Mouse (Mus musculus): ENCODE results near the gene Hsd17b14. TPM values are rescaled to one million over a fixed set of nuclear protein-coding genes. Genes with fewer than 3 reads are reported as not detected.

Hsd17b14 gene
- polyA plus RNA-seq, 1 experiment, result not detected

DNA sequence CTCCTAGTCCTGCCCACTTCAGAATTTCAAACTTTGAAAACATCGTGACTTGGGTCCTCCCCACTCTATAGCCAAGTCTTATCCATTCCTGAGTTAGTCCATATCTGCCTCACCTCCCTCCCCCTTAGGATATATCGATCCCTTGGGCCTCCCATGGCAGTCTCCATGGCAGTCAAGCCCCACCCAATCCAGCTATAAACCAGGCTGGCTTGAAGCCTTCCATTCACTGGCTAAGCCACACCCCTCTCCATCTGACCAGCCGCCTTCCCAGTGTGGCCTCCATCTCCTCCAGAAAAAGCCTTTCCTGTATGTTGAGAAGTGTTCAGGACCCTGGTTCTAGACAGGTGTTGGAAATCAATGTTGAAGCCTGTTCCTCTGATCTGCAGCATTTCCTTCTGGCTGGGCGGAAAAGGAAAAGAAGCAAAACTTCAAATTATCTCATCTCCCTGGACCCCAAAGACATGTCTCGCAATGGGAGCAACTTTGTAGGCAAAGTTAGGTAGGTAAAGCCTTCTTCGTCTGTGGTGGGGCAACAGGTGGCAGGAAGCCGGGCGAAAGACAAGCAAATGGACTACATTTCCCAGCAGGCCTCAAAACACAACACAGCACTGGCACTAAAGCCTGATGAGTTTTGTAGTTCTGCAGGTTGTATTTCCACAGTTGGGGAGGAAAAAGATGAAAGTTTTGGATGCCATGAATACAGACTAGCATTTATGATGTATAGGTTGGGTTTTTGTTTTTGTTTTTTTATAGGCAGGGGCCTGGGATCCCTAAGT, 35.2 kb upstream of the Hsd17b14 start:
- H3K27ac ChIP-seq (ENCODE audit: insufficient read depth, low read depth, low read length), result no peak overlapping the region
- no peak overlapping the region for H3K4me3 ChIP-seq (ENCODE audit: insufficient read depth, low read depth, low read length)
- TF ChIP-seq POLR2A (IDR thresholded peaks at IDR 0.05; ENCODE audit: insufficient read depth, low read depth, low read length) (no peak), CTCF (IDR thresholded peaks at IDR 0.05; ENCODE audit: insufficient read depth, low read depth, low read length) (no peak)
- H3K4me1 ChIP-seq (ENCODE audit: control insufficient read depth, insufficient read depth, low read length), result peaks cover 14% of the 10 kb centered on the region
- 79% methylated on average over 8 of the region's 8 CpGs for WGBS

DNA sequence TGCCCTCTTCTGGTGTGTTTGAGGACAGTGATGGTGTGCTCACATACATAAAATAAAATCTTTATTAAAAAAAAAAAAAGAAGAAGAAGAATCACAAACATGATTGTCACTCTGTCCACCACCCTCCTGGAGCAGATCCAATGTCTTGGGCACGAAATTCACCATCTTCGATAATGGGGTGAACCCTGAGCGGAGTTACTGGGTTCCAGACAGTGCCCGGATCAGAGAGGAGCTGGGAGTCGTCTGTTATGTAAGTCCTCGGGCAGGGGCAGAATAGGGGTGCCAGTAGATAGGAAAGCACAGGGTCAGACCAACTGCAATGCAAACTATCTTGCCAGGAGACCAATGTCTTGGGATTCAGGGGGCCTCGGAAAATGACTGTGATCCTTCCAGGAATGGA, 34.1 kb upstream of the Hsd17b14 start:
- Histone ChIP-seq H3K4me1 (ENCODE audit: control insufficient read depth, insufficient read depth, low read length) (peaks cover 22% of the 10 kb centered on the region), H3K4me3 (ENCODE audit: insufficient read depth, low read depth, low read length) (no peak overlapping the region), H3K27ac (ENCODE audit: insufficient read depth, low read depth, low read length) (no peak overlapping the region)
- TF ChIP-seq POLR2A (IDR thresholded peaks at IDR 0.05; ENCODE audit: insufficient read depth, low read depth, low read length), result no peak
- TF ChIP-seq CTCF (IDR thresholded peaks at IDR 0.05; ENCODE audit: insufficient read depth, low read depth, low read length), result no peak
- 87% methylated on average over 7 of the region's 7 CpGs for WGBS

DNA sequence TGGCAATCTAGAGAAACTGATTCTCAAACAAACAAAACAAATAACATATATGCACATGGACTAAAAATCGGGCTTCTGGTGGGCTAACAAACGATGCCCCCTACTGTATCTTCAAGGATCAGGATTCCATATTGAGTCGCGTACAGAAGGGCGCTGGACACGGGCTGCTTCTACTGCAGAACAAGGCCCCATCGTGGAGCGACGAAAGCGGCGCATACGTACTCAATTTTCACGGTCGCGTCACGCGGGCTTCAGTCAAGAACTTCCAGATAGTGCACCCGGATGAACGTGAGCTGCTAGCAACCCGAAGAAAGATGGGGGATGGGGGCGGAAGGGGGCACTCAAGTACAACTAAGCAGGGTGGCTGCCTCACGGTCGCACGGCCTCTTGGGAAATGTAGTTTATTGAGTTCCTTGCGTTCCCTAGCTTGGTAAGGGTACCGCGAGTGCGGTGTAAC, 32.9 kb upstream of the Hsd17b14 start:
- H3K4me1 ChIP-seq (ENCODE audit: control insufficient read depth, insufficient read depth, low read length), result peaks cover 22% of the 10 kb centered on the region
- TF ChIP-seq POLR2A (IDR thresholded peaks at IDR 0.05; ENCODE audit: insufficient read depth, low read depth, low read length) (no peak), CTCF (IDR thresholded peaks at IDR 0.05; ENCODE audit: insufficient read depth, low read depth, low read length) (no peak)
- H3K27ac ChIP-seq (ENCODE audit: insufficient read depth, low read depth, low read length), result peak overlapping the region; percentile 83
- under 1% methylated on average over 28 of the region's 28 CpGs for WGBS
- peak overlapping the region; percentile 66 for H3K4me3 ChIP-seq (ENCODE audit: insufficient read depth, low read depth, low read length)

DNA sequence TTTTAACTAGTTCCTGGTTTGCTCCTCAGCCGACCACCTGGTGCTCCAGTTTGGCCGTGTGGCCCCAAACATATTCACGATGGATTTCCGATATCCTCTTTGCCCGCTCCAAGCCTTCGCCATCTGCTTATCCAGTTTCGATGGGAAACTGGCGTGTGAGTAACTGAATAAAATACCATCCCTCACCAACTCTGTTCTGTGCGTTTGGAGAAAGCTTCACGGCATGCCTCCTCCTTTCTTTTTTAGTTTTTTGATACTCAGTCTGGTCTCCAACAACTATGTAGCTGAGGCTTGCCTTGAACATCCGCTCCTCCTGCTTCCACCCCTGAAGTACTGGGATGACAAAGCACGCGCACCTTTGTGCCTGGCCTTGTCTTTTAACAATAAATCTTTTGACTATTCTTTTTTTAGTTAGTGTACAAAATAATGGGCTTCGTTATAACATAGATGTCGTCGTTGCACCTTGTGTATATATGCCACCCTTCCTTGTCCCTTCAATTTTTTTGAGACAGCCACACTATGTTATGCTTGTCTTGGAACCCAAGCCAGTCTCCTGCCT, 32.4 kb upstream of the Hsd17b14 start:
- peak overlapping the region; percentile 66 for H3K4me3 ChIP-seq (ENCODE audit: insufficient read depth, low read depth, low read length)
- no peak overlapping the region for H3K27ac ChIP-seq (ENCODE audit: insufficient read depth, low read depth, low read length)
- H3K4me1 ChIP-seq (ENCODE audit: control insufficient read depth, insufficient read depth, low read length), result peaks cover 22% of the 10 kb centered on the region
- TF ChIP-seq POLR2A (IDR thresholded peaks at IDR 0.05; ENCODE audit: insufficient read depth, low read depth, low read length) (no peak), CTCF (IDR thresholded peaks at IDR 0.05; ENCODE audit: insufficient read depth, low read depth, low read length) (no peak)
- 51% methylated on average over 16 of the region's 16 CpGs for WGBS

DNA sequence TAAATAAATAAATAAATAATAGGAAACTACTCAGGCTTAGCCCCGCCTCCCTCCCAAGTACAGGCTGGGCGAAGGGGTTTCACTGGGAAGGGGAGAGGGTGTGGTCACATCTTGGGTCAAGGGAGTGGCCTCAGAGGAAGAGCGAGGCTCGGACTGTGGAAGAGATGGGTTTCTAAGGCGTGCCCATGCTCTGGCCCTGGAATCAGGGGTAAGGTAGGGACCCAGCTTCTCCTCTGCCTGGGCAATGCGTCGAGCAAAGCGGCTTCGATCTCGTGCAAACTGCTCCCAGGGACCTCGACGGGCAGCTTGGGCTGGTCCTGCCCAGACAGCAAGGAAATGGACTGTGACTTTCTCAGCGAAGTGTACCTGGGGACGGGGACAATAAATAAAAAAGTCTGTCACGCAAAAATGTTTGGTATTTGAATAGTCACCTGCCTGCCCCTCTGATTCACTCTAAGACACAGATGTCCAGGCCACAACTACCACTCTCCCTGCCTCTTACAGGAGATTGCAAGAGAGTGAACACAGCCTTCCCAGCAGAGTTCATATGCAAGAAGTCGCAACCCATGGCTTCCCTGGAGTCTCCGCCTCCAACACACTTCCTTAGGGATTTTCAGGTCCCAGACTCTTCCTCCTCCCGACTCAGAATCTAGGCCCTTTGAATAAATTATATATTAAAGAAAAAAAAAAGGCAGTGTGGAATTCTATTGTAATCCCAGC, 31.6 kb upstream of the Hsd17b14 start:
- TF ChIP-seq POLR2A (IDR thresholded peaks at IDR 0.05; ENCODE audit: insufficient read depth, low read depth, low read length), result no peak
- TF ChIP-seq CTCF (IDR thresholded peaks at IDR 0.05; ENCODE audit: insufficient read depth, low read depth, low read length), result no peak
- peaks cover 22% of the 10 kb centered on the region for H3K4me1 ChIP-seq (ENCODE audit: control insufficient read depth, insufficient read depth, low read length)
- H3K4me3 ChIP-seq (ENCODE audit: insufficient read depth, low read depth, low read length), result no peak overlapping the region
- no peak overlapping the region for H3K27ac ChIP-seq (ENCODE audit: insufficient read depth, low read depth, low read length)
- WGBS, result 82% methylated on average over 18 of the region's 18 CpGs

DNA sequence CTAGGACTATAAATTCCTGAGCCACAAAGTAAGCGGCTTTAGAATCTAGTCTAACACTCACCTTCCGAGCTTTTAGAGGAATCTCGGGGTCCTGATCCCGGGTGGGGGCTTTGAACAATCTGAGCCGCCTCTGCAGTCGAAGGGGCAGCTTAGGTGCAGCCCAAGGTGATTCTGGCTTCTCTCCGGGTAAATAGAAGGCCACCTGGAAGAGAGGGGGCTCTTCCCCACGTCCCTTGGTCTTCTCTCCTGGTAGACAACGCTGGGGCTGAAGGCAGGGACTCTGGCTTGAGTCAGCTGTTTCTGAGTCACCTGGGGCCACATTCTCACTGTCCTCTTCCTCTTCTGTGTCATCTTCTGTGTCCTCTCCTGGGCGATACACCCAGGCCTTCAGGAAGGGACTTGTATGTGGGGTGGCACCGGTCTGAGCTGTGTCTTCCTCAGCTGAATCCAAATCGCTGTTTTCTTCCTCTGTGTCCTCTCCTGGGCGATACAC, 31.0 kb upstream of the Hsd17b14 start:
- WGBS, result 81% methylated on average over 13 of the region's 13 CpGs

DNA sequence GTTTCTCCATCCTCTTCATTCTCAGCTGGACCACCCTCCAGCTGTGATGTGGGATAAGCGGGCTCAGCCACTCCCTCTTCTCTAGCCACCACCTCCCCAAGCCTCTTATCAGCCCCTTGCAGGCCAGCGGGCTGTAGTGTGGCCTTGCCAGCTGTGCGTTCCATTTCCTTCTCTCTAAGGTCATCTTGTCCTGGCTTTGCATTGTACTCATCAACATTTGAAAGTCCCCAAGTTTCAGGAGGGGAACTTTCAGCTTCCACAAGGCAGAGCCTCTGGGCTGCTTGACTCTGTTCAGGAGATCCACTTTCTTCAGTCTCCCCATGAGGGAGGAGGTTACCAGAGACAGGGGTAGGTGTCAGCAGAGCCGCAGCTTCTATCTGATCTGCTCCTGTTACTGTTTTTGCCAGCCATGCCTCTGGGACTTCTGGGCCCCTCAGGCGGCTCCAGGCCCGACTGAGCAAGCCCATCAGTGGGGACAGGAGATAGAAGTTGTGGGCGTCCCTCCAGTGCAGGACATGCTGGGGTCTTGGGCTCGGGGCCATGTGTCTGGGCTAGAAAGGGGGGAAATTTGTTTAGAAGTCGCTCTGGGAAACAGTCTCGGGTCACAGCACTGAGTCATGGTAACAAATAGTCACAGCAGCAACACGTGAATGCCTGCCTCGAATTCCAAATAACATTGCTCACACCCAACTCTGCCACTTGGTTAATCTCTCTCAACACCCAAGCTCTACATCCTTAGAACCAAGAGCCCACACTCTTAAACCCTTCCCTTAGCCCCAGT, 29.7 kb upstream of the Hsd17b14 start:
- Histone ChIP-seq H3K27ac (ENCODE audit: insufficient read depth, low read depth, low read length) (peak overlapping the region; percentile 90), H3K4me3 (ENCODE audit: insufficient read depth, low read depth, low read length) (peak overlapping the region; percentile 87), H3K4me1 (ENCODE audit: control insufficient read depth, insufficient read depth, low read length) (peaks cover 24% of the 10 kb centered on the region)
- TF ChIP-seq POLR2A (IDR thresholded peaks at IDR 0.05; ENCODE audit: insufficient read depth, low read depth, low read length), result 0 out of 2 replicates have a peak, but pooled peaks have one; percentile 23
- TF ChIP-seq CTCF (IDR thresholded peaks at IDR 0.05; ENCODE audit: insufficient read depth, low read depth, low read length), result no peak
- 21% methylated on average over 12 of the region's 12 CpGs for WGBS

More for the DNA sequence above, 31.0 kb upstream of the Hsd17b14 start:
- H3K4me1 ChIP-seq (ENCODE audit: control insufficient read depth, insufficient read depth, low read length), result peaks cover 22% of the 10 kb centered on the region
- H3K27ac ChIP-seq (ENCODE audit: insufficient read depth, low read depth, low read length), result no peak overlapping the region
- no peak overlapping the region for H3K4me3 ChIP-seq (ENCODE audit: insufficient read depth, low read depth, low read length)
- TF ChIP-seq CTCF (IDR thresholded peaks at IDR 0.05; ENCODE audit: insufficient read depth, low read depth, low read length), result no peak
- TF ChIP-seq POLR2A (IDR thresholded peaks at IDR 0.05; ENCODE audit: insufficient read depth, low read depth, low read length), result no peak

DNA sequence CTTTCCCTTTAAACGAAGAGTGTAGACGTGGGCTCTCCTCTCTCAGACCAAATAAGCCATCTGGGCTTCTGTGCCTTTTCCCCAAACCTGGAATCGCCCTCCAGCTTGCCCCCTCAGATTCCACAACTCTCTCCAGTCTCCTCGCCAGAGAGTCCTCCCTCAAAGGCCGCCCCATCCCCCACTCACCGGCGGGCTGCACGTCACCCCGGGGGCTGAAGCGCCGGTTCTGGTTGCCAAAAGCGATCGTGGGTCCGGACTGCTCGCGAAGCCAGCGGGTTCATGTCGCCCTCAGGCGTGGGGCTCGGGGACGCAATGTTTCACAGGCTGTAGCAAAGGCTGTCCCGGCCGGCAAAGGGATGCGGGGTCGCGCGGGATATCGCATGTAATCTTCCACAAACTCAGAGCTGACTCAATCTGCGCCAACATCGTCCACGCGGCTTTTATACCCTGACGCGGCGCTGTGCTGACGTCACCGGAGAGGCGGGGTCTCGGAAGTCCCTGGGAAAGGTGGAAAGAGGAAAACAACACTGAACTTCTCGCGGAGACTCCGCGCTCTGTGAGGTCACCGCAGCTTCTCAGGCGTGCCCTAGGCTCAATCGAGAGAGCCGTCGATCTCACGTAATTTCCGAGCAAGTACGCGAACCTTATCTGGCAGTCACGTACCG, 28.8 kb upstream of the Hsd17b14 start, which contains the start of the genes Ppp1r15a and Plekha4:
TSS of gene Ppp1r15a (minus strand) at position 460 of the 665 bp plus-strand sequence.
TSS of gene Plekha4 (plus strand) at position 522 of the 665 bp plus-strand sequence.
- H3K4me1 ChIP-seq (ENCODE audit: control insufficient read depth, insufficient read depth, low read length), result peaks cover 28% of the 10 kb centered on the region
- TF ChIP-seq CTCF (IDR thresholded peaks at IDR 0.05; ENCODE audit: insufficient read depth, low read depth, low read length) (no peak), POLR2A (IDR thresholded peaks at IDR 0.05; ENCODE audit: insufficient read depth, low read depth, low read length) (peak; percentile 97)
- H3K4me3 ChIP-seq (ENCODE audit: insufficient read depth, low read depth, low read length), result peak within 1 kb of the TSS; percentile 87
- peak within 1 kb of the TSS; percentile 90 for H3K27ac ChIP-seq (ENCODE audit: insufficient read depth, low read depth, low read length)
- WGBS, result under 1% methylated on average over 54 of the region's 54 CpGs
